Mouse (Mus musculus): ENCODE data around the gene Trio. TPM values are rescaled to one million over a fixed set of nuclear protein-coding genes. Genes with fewer than 3 reads are reported as not detected.

Trio gene
- polyA plus RNA-seq, 1 experiment = 154 TPM

GRCm38 (mm10) chr15:27935772-27936746 is 89.6 kb downstream of the Trio start:
- H3K4me1 ChIP-seq (ENCODE audit: control insufficient read depth, insufficient read depth, low read length) = peaks cover 19% of the 10 kb centered on the region
- no peak overlapping the region for H3K4me3 ChIP-seq (ENCODE audit: insufficient read depth, low read length)
- TF ChIP-seq CTCF (IDR thresholded peaks at IDR 0.05; ENCODE audit: borderline replicate concordance, insufficient read depth, low read length) (no peak), POLR2A (IDR thresholded peaks at IDR 0.05; ENCODE audit: low read depth, low read length) (no peak)
- peak overlapping the region; percentile 69 for H3K27ac ChIP-seq (ENCODE audit: insufficient read depth, low read length)

GRCm38 (mm10) chr15:27933270-27933669 is 92.4 kb downstream of the Trio start:
- no peak overlapping the region for H3K4me3 ChIP-seq (ENCODE audit: insufficient read depth, low read length)
- no peak overlapping the region for H3K27ac ChIP-seq (ENCODE audit: insufficient read depth, low read length)
- TF ChIP-seq CTCF (IDR thresholded peaks at IDR 0.05; ENCODE audit: borderline replicate concordance, insufficient read depth, low read length) (no peak), POLR2A (IDR thresholded peaks at IDR 0.05; ENCODE audit: low read depth, low read length) (no peak)
- peaks cover 17% of the 10 kb centered on the region for H3K4me1 ChIP-seq (ENCODE audit: control insufficient read depth, insufficient read depth, low read length)

- Histone ChIP-seq H3K4me1 (ENCODE audit: control insufficient read depth, insufficient read depth, low read length) (peaks cover 20% of the 10 kb centered on the region), H3K4me3 (ENCODE audit: insufficient read depth, low read length) (no peak overlapping the region), H3K27ac (ENCODE audit: insufficient read depth, low read length) (no peak overlapping the region)
- TF ChIP-seq CTCF (IDR thresholded peaks at IDR 0.05; ENCODE audit: borderline replicate concordance, insufficient read depth, low read length) (no peak), POLR2A (IDR thresholded peaks at IDR 0.05; ENCODE audit: low read depth, low read length) (no peak)
Measured at GRCm38 (mm10) chr15:27931891-27932290, 93.8 kb downstream of the Trio start.

GRCm38 (mm10) chr15:27931459-27931858 is 94.2 kb downstream of the Trio start:
- Histone ChIP-seq H3K4me1 (ENCODE audit: control insufficient read depth, insufficient read depth, low read length) (peaks cover 20% of the 10 kb centered on the region), H3K4me3 (ENCODE audit: insufficient read depth, low read length) (no peak overlapping the region), H3K27ac (ENCODE audit: insufficient read depth, low read length) (no peak overlapping the region)
- TF ChIP-seq POLR2A (IDR thresholded peaks at IDR 0.05; ENCODE audit: low read depth, low read length) (no peak), CTCF (IDR thresholded peaks at IDR 0.05; ENCODE audit: borderline replicate concordance, insufficient read depth, low read length) (no peak)

- TF ChIP-seq CTCF (IDR thresholded peaks at IDR 0.05; ENCODE audit: borderline replicate concordance, insufficient read depth, low read length) = no peak
- no peak for TF ChIP-seq POLR2A (IDR thresholded peaks at IDR 0.05; ENCODE audit: low read depth, low read length)
- Histone ChIP-seq H3K27ac (ENCODE audit: insufficient read depth, low read length) (no peak overlapping the region), H3K4me3 (ENCODE audit: insufficient read depth, low read length) (no peak overlapping the region), H3K4me1 (ENCODE audit: control insufficient read depth, insufficient read depth, low read length) (peaks cover 33% of the 10 kb centered on the region)
Measured at GRCm38 (mm10) chr15:27927614-27928013, 98.0 kb downstream of the Trio start.

GRCm38 (mm10) chr15:27926941-27927340 is 98.7 kb downstream of the Trio start:
- H3K4me1 ChIP-seq (ENCODE audit: control insufficient read depth, insufficient read depth, low read length) = peaks cover 35% of the 10 kb centered on the region
- H3K27ac ChIP-seq (ENCODE audit: insufficient read depth, low read length) = no peak overlapping the region
- TF ChIP-seq POLR2A (IDR thresholded peaks at IDR 0.05; ENCODE audit: low read depth, low read length) = no peak
- no peak for TF ChIP-seq CTCF (IDR thresholded peaks at IDR 0.05; ENCODE audit: borderline replicate concordance, insufficient read depth, low read length)
- no peak overlapping the region for H3K4me3 ChIP-seq (ENCODE audit: insufficient read depth, low read length)

GRCm38 (mm10) chr15:27926450-27926849 is 99.2 kb downstream of the Trio start:
- Histone ChIP-seq H3K27ac (ENCODE audit: insufficient read depth, low read length) (peak overlapping the region; percentile 91), H3K4me1 (ENCODE audit: control insufficient read depth, insufficient read depth, low read length) (peaks cover 35% of the 10 kb centered on the region), H3K4me3 (ENCODE audit: insufficient read depth, low read length) (no peak overlapping the region)
- TF ChIP-seq POLR2A (IDR thresholded peaks at IDR 0.05; ENCODE audit: low read depth, low read length) (no peak), CTCF (IDR thresholded peaks at IDR 0.05; ENCODE audit: borderline replicate concordance, insufficient read depth, low read length) (no peak)

- H3K27ac ChIP-seq (ENCODE audit: insufficient read depth, low read length) = peak overlapping the region; percentile 91
- TF ChIP-seq CTCF (IDR thresholded peaks at IDR 0.05; ENCODE audit: borderline replicate concordance, insufficient read depth, low read length) = no peak
- H3K4me3 ChIP-seq (ENCODE audit: insufficient read depth, low read length) = no peak overlapping the region
- peaks cover 38% of the 10 kb centered on the region for H3K4me1 ChIP-seq (ENCODE audit: control insufficient read depth, insufficient read depth, low read length)
Measured at GRCm38 (mm10) chr15:27925865-27926264, 99.8 kb downstream of the Trio start.

- TF ChIP-seq POLR2A (IDR thresholded peaks at IDR 0.05; ENCODE audit: low read depth, low read length) (no peak), CTCF (IDR thresholded peaks at IDR 0.05; ENCODE audit: borderline replicate concordance, insufficient read depth, low read length) (no peak)
- peak overlapping the region; percentile 91 for H3K27ac ChIP-seq (ENCODE audit: insufficient read depth, low read length)
- no peak overlapping the region for H3K4me3 ChIP-seq (ENCODE audit: insufficient read depth, low read length)
- peaks cover 41% of the 10 kb centered on the region for H3K4me1 ChIP-seq (ENCODE audit: control insufficient read depth, insufficient read depth, low read length)
Measured at GRCm38 (mm10) chr15:27925004-27925635, 100.5 kb downstream of the Trio start.

- Histone ChIP-seq H3K4me3 (ENCODE audit: insufficient read depth, low read length) (no peak overlapping the region), H3K27ac (ENCODE audit: insufficient read depth, low read length) (peak overlapping the region; percentile 86; the same call in 1 of the 2 replicates), H3K4me1 (ENCODE audit: control insufficient read depth, insufficient read depth, low read length) (peaks cover 45% of the 10 kb centered on the region)
- TF ChIP-seq POLR2A (IDR thresholded peaks at IDR 0.05; ENCODE audit: low read depth, low read length) = no peak
- TF ChIP-seq CTCF (IDR thresholded peaks at IDR 0.05; ENCODE audit: borderline replicate concordance, insufficient read depth, low read length) = no peak
Measured at GRCm38 (mm10) chr15:27923987-27924341, 101.7 kb downstream of the Trio start.

All from embryonic fibroblast, embryonic 13.5 days (primary cell).